Mouse (Mus musculus): ENCODE measurements around the gene Cdc25b. TPM values are rescaled to one million over a fixed set of nuclear protein-coding genes. Genes with fewer than 3 reads are reported as not detected.

Gene Cdc25b
- polyA plus RNA-seq (2015; fragmentation: Nextera tagmentation; extraction: Ambion mirVana), result 23.9 and 27.0 TPM in 2 replicates

GRCm38 (mm10) chr2:131186771-131187601 lies at the start of gene Cdc25b, which contains the start of gene Spef1:
TSS of gene Cdc25b (plus strand) at chr2:131186949.
TSS of gene Spef1 (minus strand) at chr2:131187282.
- no peaks in the 10 kb centered on the region for H3K9me3 ChIP-seq
- peaks cover 36% of the 10 kb centered on the region for H3K4me1 ChIP-seq
- peak; percentile 89 for ATAC-seq (replicated peaks)
- H3K27me3 ChIP-seq (replicated peaks), result no peaks in the 10 kb centered on the region
- peak within 1 kb of the TSS; percentile 55 for H3K9ac ChIP-seq
- peak within 1 kb of the TSS; percentile 45 for H3K27ac ChIP-seq
- peak within 1 kb of the TSS; percentile 58 for H3K4me3 ChIP-seq
- peak within 1 kb of the TSS; percentile 69 for H3K4me2 ChIP-seq
- WGBS, result under 1% methylated on average over 43 of the region's 43 CpGs
- no peaks in the 10 kb centered on the region for H3K36me3 ChIP-seq (replicated peaks)

- WGBS, result 84% methylated on average over 4 of the region's 4 CpGs
- H3K36me3 ChIP-seq (replicated peaks), result no peaks in the 10 kb centered on the region
- no peaks in the 10 kb centered on the region for H3K9me3 ChIP-seq
- H3K4me3 ChIP-seq, result no peak overlapping the region
- no peaks in the 10 kb centered on the region for H3K27me3 ChIP-seq (replicated peaks)
- no peak overlapping the region for H3K27ac ChIP-seq
- no peak for ATAC-seq (replicated peaks)
- H3K9ac ChIP-seq, result no peak overlapping the region
- H3K4me1 ChIP-seq, result no peaks in the 10 kb centered on the region
- no peak overlapping the region for H3K4me2 ChIP-seq
Measured at GRCm38 (mm10) chr2:131138296-131138695, 48.5 kb upstream of the Cdc25b start.

DNA sequence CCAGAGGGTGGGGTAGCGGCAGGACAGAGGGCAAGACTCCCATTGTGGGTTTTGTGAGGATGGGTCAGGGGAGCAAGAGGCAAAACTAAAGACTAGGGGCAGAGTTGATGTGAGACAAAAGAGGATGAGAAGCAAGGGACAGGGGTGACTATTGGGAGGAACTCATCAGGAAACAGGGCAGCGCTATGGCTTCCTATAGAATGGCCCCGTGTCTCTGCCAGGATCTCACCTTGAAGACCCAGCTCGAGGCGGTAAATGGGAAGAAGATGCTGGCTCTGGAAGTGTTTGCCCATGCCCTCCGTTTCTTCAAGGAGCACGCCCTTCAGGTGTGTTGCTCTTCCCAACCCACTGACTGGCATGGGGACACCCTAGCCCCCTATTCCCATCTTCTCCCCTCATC lies 48.0 kb upstream of the Cdc25b start:
- 86% methylated on average over 7 of the region's 7 CpGs for WGBS

DNA sequence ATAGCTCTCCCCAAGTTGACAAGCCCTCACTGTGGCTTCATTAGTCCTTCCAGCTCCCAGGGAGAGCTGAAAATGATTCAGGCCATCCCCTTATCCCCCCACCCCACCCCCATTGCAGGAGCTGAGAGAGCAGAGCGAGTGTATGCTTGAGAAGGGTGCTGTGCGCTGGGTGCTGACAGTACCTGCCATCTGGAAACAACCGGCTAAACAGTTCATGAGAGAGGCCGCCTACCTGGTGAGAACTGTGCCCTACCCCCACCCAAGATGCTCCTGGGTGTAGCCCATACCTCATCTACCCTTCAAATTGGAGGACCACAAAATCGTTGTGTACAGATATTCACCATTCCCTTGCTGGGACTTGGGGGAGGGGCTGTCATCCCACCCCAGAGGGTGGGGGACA lies 47.5 kb upstream of the Cdc25b start:
- 94% methylated on average over 5 of the region's 5 CpGs for WGBS

More for the DNA sequence above, 48.0 kb upstream of the Cdc25b start:
- H3K4me3 ChIP-seq, result no peak overlapping the region
- no peak overlapping the region for H3K27ac ChIP-seq
- no peaks in the 10 kb centered on the region for H3K4me1 ChIP-seq
- no peak for ATAC-seq (replicated peaks)
- no peaks in the 10 kb centered on the region for H3K36me3 ChIP-seq (replicated peaks)
- H3K27me3 ChIP-seq (replicated peaks), result no peaks in the 10 kb centered on the region
- no peak overlapping the region for H3K9ac ChIP-seq
- H3K9me3 ChIP-seq, result no peaks in the 10 kb centered on the region
- no peak overlapping the region for H3K4me2 ChIP-seq

DNA sequence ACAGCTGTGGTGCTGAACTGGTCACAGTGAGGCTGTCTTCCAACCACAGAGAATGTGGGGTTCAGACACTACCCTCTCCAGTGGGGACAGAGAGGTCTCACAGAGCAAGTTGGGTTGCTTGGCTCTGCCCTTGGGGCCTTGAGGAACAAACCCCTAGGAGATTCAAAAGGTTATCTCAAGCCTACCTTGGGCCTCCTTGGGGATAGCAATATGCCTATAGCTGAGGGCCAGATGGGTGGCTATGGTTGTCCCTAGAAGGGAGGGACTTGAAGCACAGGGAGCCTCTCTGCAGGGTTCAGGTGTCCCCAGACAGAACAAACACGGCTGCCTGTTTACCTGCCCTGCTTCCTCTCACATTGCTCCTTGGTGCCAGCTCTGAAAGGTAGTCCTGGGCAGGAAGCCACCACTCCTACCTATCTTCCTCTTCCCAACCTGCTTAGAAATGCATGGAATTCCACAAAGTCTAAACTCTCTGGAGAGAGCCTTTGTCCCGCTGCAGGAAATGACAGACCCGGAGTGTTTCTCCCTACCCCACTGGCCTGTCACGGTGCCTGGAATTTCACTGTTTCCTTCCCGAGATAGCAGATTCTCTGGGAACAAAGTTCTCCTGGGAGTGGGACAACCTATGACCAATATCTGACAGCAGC lies 46.7 kb upstream of the Cdc25b start:
- Histone ChIP-seq H3K27me3 (replicated peaks) (no peaks in the 10 kb centered on the region), H3K9ac (no peak overlapping the region), H3K4me3 (no peak overlapping the region), H3K4me1 (no peaks in the 10 kb centered on the region), H3K4me2 (no peak overlapping the region), H3K9me3 (no peaks in the 10 kb centered on the region), H3K36me3 (replicated peaks) (0 out of 2 replicates have a peak, but pooled peaks cover 7% of the 10 kb centered on the region), H3K27ac (no peak overlapping the region)
- WGBS, result 64% methylated on average over 5 of the region's 5 CpGs
- no peak for ATAC-seq (replicated peaks)

More for the DNA sequence above, 47.5 kb upstream of the Cdc25b start:
- no peak overlapping the region for H3K27ac ChIP-seq
- H3K9ac ChIP-seq, result no peak overlapping the region
- ATAC-seq (replicated peaks), result no peak
- no peak overlapping the region for H3K4me2 ChIP-seq
- H3K36me3 ChIP-seq (replicated peaks), result no peaks in the 10 kb centered on the region
- H3K4me1 ChIP-seq, result no peaks in the 10 kb centered on the region
- H3K9me3 ChIP-seq, result no peaks in the 10 kb centered on the region
- no peak overlapping the region for H3K4me3 ChIP-seq
- no peaks in the 10 kb centered on the region for H3K27me3 ChIP-seq (replicated peaks)

- Histone ChIP-seq H3K36me3 (replicated peaks) (0 out of 2 replicates have a peak, but pooled peaks cover 9% of the 10 kb centered on the region), H3K4me1 (no peaks in the 10 kb centered on the region), H3K9me3 (no peaks in the 10 kb centered on the region), H3K27me3 (replicated peaks) (no peaks in the 10 kb centered on the region), H3K27ac (no peak overlapping the region), H3K4me2 (no peak overlapping the region), H3K9ac (no peak overlapping the region), H3K4me3 (no peak overlapping the region)
- WGBS, result 78% methylated on average over 5 of the region's 5 CpGs
- no peak for ATAC-seq (replicated peaks)
Measured at GRCm38 (mm10) chr2:131140533-131140905, 46.2 kb upstream of the Cdc25b start.

DNA sequence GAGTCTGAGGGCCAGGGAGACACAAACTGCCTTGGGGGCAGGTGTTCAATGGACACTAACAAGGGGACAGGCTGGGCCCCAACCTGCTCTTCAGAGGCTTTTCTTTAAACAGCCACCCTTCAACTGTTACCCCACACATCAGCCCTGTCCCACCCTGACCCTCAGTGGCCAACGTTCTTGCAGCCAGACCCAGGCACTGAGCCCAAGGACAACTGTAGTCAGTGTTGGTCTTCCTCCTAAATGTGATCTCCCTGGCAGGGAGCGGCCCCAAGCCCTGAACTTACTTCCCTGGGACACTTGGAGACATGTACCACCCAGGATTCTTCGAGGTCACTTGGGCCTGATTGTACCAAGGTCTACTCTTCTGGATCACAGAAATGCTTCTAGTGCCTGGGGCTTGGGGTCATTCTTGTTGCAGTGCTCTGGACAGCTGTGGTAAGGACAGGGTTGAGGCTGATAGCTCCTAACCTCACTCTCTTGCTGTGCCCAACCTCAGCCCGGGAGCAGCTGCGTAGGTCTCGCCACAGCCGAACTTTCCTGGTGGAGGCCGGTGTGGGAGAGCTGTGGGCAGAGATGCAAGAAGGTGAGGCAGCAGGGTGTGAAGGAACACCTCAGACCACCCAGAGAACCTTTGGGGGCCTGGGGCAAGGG lies 45.3 kb upstream of the Cdc25b start:
- Histone ChIP-seq H3K9ac (no peak overlapping the region), H3K27me3 (replicated peaks) (no peaks in the 10 kb centered on the region), H3K27ac (no peak overlapping the region), H3K4me1 (no peaks in the 10 kb centered on the region), H3K4me2 (no peak overlapping the region), H3K9me3 (no peaks in the 10 kb centered on the region), H3K4me3 (no peak overlapping the region), H3K36me3 (replicated peaks) (peaks cover 15% of the 10 kb centered on the region; the same call in 1 of the 2 replicates)
- no peak for ATAC-seq (replicated peaks)
- 90% methylated on average over 8 of the region's 8 CpGs for WGBS

DNA sequence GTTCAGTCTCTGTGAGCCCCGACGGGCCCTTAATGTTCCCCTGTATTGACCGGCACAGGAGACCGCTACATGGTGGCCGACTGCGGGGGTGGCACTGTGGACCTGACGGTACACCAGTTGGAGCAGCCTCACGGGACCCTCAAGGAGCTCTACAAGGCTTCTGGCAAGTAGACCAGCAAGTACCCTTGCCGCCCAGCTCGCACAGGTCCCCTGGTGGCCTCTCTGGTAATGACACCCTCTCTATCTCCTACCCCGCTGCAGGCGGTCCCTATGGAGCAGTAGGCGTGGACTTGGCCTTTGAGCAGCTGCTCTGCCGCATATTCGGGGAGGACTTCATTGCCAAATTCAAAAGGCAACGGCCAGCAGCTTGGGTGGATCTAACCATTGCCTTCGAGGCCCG lies 44.2 kb upstream of the Cdc25b start:
- H3K36me3 ChIP-seq (replicated peaks), result peaks cover 25% of the 10 kb centered on the region; the same call in 1 of the 2 replicates
- H3K27ac ChIP-seq, result no peak overlapping the region
- H3K4me2 ChIP-seq, result no peak overlapping the region
- no peaks in the 10 kb centered on the region for H3K4me1 ChIP-seq
- H3K4me3 ChIP-seq, result no peak overlapping the region
- 32% methylated on average over 18 of the region's 18 CpGs for whole genome bisulfite sequencing
- H3K9ac ChIP-seq, result no peak overlapping the region
- no peak for ATAC-seq (replicated peaks)
- H3K27me3 ChIP-seq (replicated peaks), result no peaks in the 10 kb centered on the region
- no peaks in the 10 kb centered on the region for H3K9me3 ChIP-seq

DNA sequence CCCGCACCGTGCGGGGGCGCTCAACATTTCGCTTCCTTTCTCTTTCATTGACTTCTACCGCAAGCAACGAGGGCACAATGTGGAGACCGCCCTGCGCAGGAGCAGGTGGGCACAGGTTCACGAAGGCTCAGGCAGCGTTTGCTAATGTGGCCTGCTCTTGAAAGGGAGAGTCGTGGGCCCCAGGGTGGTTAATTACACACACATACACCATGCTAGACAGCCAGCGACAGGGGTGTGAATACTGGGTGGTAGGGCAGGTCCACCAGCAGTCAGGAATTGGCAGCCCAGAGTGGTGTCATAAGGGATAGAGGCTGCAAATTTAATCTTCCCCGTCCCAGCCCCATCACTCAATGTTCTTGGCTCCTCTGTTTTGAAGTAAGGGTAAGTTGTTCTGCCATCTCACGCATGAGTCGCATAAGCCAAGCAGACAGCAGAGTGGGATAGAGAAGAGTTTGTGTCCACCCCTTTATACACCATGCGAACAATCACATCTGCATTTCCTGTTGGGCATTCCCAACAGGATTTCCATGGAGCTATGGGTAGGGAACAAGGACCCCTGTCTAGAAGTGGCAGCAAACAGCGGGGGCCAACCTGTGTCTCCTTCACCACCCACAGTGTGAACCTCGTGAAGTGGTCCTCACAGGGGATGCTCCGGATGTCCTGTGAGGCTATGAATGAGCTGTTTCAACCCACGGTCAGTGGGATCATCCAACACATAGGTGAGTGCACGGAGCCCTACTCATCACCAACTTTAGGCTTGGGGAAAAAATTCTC lies 43.6 kb upstream of the Cdc25b start:
- H3K4me2 ChIP-seq, result no peak overlapping the region
- no peaks in the 10 kb centered on the region for H3K4me1 ChIP-seq
- H3K4me3 ChIP-seq, result no peak overlapping the region
- H3K9ac ChIP-seq, result no peak overlapping the region
- H3K27ac ChIP-seq, result no peak overlapping the region
- no peaks in the 10 kb centered on the region for H3K9me3 ChIP-seq
- ATAC-seq (replicated peaks), result no peak
- H3K27me3 ChIP-seq (replicated peaks), result no peaks in the 10 kb centered on the region
- 72% methylated on average over 22 of the region's 22 CpGs for WGBS
- H3K36me3 ChIP-seq (replicated peaks), result peaks cover 31% of the 10 kb centered on the region; the same call in 1 of the 2 replicates

- no peak for ATAC-seq (replicated peaks)
- Histone ChIP-seq H3K4me1 (no peaks in the 10 kb centered on the region), H3K9ac (no peak overlapping the region), H3K9me3 (no peaks in the 10 kb centered on the region), H3K4me2 (no peak overlapping the region), H3K27ac (no peak overlapping the region), H3K36me3 (replicated peaks) (peaks cover 37% of the 10 kb centered on the region), H3K27me3 (replicated peaks) (no peaks in the 10 kb centered on the region), H3K4me3 (no peak overlapping the region)
- 76% methylated on average over 13 of the region's 13 CpGs for WGBS
Measured at GRCm38 (mm10) chr2:131145121-131145520, 41.6 kb upstream of the Cdc25b start.

- no peak for ATAC-seq (replicated peaks)
- 95% methylated on average over 2 of the region's 2 CpGs for WGBS
Measured at GRCm38 (mm10) chr2:131145536-131145935, 41.2 kb upstream of the Cdc25b start.

More at GRCm38 (mm10) chr2:131145536-131145935, 41.2 kb upstream of the Cdc25b start:
- no peaks in the 10 kb centered on the region for H3K4me1 ChIP-seq
- no peak overlapping the region for H3K9ac ChIP-seq
- H3K27ac ChIP-seq, result no peak overlapping the region
- peaks cover 37% of the 10 kb centered on the region for H3K36me3 ChIP-seq (replicated peaks)
- H3K4me2 ChIP-seq, result no peak overlapping the region
- H3K4me3 ChIP-seq, result no peak overlapping the region
- no peaks in the 10 kb centered on the region for H3K9me3 ChIP-seq
- no peaks in the 10 kb centered on the region for H3K27me3 ChIP-seq (replicated peaks)

All from midbrain, embryonic 15.5 days (tissue).